Mouse (Mus musculus): ENCODE data around the gene Hk1. TPM values are rescaled to one million over a fixed set of nuclear protein-coding genes. Genes with fewer than 3 reads are reported as not detected.

The Hk1 gene
- polyA plus RNA-seq, 1 experiment from 2014 or later = 62.6 TPM

DNA sequence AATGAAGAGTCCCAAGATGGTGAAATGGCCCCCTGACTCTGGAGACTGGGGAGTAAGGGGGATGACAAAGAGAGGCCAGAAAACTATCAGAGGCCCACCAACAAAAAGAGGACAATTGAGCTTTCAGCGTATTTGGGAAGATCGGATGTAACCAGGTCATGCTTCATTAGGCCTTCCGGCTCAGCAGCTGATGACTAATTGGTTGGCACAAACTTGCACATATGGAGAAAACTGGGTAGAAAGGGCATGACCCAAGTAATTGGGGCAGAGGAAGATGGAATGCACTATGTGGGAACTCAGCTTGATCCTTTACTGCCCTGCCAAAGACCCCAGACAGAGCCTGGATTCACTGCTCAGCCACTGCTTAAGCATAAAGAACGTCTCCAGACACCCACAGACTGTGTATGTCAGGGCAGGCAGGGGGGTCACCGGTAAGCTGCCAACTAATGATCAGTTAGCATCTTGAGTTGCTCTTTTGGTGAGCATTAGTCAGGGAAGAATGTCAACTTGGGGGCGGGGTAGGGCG, 39.2 kb upstream of the Hk1 start:
- Histone ChIP-seq H3K27ac (no peak overlapping the region), H3K27me3 (ENCODE audit: insufficient read depth, low read length) (no peaks in the 10 kb centered on the region), H3K9me3 (replicated peaks; ENCODE audit: low read length) (no peaks in the 10 kb centered on the region), H3K9ac (ENCODE audit: low read depth, low read length) (no peak overlapping the region), H3K4me2 (ENCODE audit: low read length) (no peak overlapping the region), H3K4me1 (replicated peaks; ENCODE audit: insufficient read depth, low read length) (no peaks in the 10 kb centered on the region), H3K4me3 (replicated peaks; ENCODE audit: low read depth, low read length) (no peak overlapping the region), H3K36me3 (ENCODE audit: insufficient read depth, low read length) (no peaks in the 10 kb centered on the region)
- DNase-seq (ENCODE audit: low spot score) (no peak), ATAC-seq (replicated peaks; ENCODE audit: low FRiP score, low read depth) (no peak)
- TF ChIP-seq CTCF (IDR thresholded peaks at IDR 0.05; ENCODE audit: low read depth) = no peak
- 66% methylated on average over 7 of the region's 7 CpGs for WGBS

DNA sequence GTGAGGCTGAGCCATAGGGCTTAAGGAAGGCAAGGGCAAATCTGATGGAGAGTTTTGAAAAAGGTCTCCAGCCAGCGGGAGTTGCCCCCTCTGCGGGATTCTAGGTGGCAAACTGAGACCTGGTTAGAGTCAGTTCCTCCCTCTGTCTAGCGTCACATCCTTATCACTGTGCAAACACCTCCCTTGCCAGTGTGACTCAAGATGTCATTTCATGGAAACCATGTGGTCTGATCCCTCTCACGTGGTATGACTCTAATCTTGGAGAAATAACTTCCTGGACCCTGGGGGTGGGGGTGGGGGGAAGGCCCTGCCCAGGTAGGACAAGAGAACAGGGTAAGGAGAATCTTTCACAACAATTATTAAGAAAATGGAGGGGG, 33.9 kb upstream of the Hk1 start:
- H3K4me3 ChIP-seq (replicated peaks; ENCODE audit: low read depth, low read length) = no peak overlapping the region
- no peaks in the 10 kb centered on the region; the same call in 1 of the 2 replicates for H3K4me1 ChIP-seq (replicated peaks; ENCODE audit: insufficient read depth, low read length)
- DNase-seq (ENCODE audit: low spot score) = no peak
- H3K36me3 ChIP-seq (ENCODE audit: insufficient read depth, low read length) = no peaks in the 10 kb centered on the region
- peak overlapping the region; percentile 60 for H3K27ac ChIP-seq
- H3K9ac ChIP-seq (ENCODE audit: low read depth, low read length) = no peak overlapping the region
- ATAC-seq (replicated peaks; ENCODE audit: low FRiP score, low read depth) = no peak
- H3K4me2 ChIP-seq (ENCODE audit: low read length) = no peak overlapping the region
- no peaks in the 10 kb centered on the region for H3K27me3 ChIP-seq (ENCODE audit: insufficient read depth, low read length)
- no peaks in the 10 kb centered on the region for H3K9me3 ChIP-seq (replicated peaks; ENCODE audit: low read length)
- WGBS = 35% methylated on average over 4 of the region's 4 CpGs
- no peak for TF ChIP-seq CTCF (IDR thresholded peaks at IDR 0.05; ENCODE audit: low read depth)

DNA sequence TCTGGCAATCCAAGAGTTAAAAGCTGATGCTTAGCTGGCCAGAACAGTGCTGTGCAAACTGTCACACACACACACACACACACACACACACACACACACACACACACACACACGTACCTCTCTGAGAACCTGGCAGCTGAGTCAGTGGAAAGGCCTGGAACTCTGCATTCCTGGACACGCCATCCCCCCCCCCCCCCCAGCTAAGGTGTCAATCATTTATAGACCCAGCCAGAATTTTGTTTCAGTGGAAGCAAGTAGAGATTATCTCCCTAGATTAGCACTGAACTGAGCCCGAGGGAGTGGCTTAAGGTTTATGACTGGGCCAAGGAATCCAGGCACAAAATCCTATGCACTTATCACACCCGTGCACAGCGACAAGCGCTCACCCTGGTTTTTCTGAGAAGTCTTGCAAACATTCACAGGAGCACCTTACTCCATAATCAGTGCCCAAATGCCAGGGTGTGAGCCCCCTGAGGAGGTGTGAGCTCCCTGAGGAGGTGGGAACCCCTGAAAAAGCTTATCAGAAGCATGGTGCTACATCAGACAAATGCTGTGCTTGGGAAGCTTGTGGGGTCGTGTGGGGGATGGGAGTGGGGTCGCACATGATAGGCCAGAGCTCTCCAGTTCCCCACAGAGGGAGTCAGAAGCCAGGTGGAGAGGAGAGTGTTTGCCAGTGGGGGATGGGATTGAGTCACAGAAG, 33.3 kb upstream of the Hk1 start:
- DNase-seq (ENCODE audit: low spot score) (peak; percentile 43), ATAC-seq (replicated peaks; ENCODE audit: low FRiP score, low read depth) (peak; percentile 61)
- Histone ChIP-seq H3K36me3 (ENCODE audit: insufficient read depth, low read length) (no peaks in the 10 kb centered on the region), H3K4me3 (replicated peaks; ENCODE audit: low read depth, low read length) (no peak overlapping the region), H3K9ac (ENCODE audit: low read depth, low read length) (0 out of 2 replicates have a peak overlapping the region, but pooled peaks have one; percentile 13), H3K4me1 (replicated peaks; ENCODE audit: insufficient read depth, low read length) (no peaks in the 10 kb centered on the region; the same call in 1 of the 2 replicates), H3K4me2 (ENCODE audit: low read length) (no peak overlapping the region), H3K27ac (peak overlapping the region; percentile 60), H3K27me3 (ENCODE audit: insufficient read depth, low read length) (no peaks in the 10 kb centered on the region), H3K9me3 (replicated peaks; ENCODE audit: low read length) (no peaks in the 10 kb centered on the region)
- WGBS = 9% methylated on average over 8 of the region's 8 CpGs
- no peak for TF ChIP-seq CTCF (IDR thresholded peaks at IDR 0.05; ENCODE audit: low read depth)

DNA sequence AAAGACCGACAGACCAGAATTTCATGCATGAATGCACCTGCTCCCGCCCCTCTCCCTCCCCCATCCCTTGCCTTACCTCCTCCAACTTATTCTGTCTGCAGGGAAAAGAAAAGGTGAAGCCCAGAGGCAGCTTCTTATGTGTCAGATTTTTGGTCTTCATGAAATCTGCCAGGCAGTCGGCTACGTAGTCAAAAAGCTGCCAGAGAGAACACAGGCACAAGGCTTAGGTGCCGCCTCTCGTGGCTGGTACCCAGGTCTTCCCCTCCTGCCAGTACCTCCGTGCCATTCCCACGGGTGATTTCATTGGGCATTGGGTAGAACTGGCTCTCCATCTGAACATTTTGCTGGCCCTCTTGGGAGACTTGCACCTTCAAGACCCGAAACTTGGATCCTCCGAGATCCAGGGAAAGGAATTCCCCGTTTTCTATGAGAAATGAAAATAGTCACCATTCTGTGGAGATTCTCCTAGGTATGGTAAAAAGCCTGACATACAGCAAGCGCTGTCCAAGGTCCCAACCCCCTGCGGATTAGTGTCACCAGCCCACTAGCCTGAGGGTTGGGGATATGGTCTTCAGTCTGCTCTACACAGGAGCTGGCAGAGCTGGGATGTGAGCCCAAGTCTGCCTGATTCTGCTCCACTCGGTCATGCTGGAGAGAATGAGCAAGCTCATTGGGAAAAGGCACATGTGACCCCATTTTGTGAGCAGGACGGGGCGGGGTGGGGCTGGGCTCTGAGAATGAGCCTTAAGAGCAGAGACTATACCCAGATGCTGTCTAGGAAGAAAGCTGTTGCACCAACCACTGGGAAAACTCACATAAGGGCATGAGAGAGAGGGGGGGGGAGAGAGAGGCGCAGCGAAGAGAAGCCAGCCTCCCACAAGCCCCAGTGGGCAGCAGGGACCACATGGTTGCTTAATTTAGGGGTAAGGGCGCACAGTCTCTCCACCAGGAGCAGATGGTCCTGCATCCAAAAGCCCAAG, 32.0 kb upstream of the Hk1 start:
- H3K9ac ChIP-seq (ENCODE audit: low read depth, low read length) = no peak overlapping the region
- DNase-seq (ENCODE audit: low spot score) = no peak
- no peak overlapping the region for H3K4me3 ChIP-seq (replicated peaks; ENCODE audit: low read depth, low read length)
- no peak overlapping the region for H3K27ac ChIP-seq
- WGBS = 69% methylated on average over 19 of the region's 19 CpGs
- no peaks in the 10 kb centered on the region; the same call in 1 of the 2 replicates for H3K4me1 ChIP-seq (replicated peaks; ENCODE audit: insufficient read depth, low read length)
- no peaks in the 10 kb centered on the region for H3K27me3 ChIP-seq (ENCODE audit: insufficient read depth, low read length)
- H3K9me3 ChIP-seq (replicated peaks; ENCODE audit: low read length) = no peaks in the 10 kb centered on the region
- no peak for ATAC-seq (replicated peaks; ENCODE audit: low FRiP score, low read depth)
- no peaks in the 10 kb centered on the region for H3K36me3 ChIP-seq (ENCODE audit: insufficient read depth, low read length)
- TF ChIP-seq CTCF (IDR thresholded peaks at IDR 0.05; ENCODE audit: low read depth) = no peak
- no peak overlapping the region for H3K4me2 ChIP-seq (ENCODE audit: low read length)

DNA sequence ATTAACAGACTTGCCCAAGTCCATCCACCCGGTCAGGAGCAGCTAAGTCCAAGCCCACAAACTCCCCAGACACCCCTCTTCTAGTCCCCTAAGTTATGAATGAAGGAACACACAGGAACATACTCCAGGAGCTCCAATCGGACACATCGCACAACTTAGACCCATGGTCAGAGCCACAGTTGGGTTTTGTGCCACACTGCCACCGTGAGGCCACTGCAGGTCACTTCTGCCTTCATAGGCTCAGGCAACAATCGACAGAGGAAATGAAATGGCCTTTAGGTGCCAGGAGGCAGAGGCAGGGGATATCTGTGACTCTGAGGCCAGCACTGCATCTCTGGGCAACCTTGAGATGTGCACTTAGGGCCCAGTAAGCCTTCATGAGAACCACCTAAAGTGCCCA, 31.2 kb upstream of the Hk1 start:
- peak; percentile 92 for TF ChIP-seq CTCF (IDR thresholded peaks at IDR 0.05; ENCODE audit: low read depth)
- 0 out of 2 replicates have a peak, but pooled peaks have one; percentile 30 for ATAC-seq (replicated peaks; ENCODE audit: low FRiP score, low read depth)
- H3K9ac ChIP-seq (ENCODE audit: low read depth, low read length) = no peak overlapping the region
- no peak overlapping the region for H3K27ac ChIP-seq
- no peak overlapping the region for H3K4me3 ChIP-seq (replicated peaks; ENCODE audit: low read depth, low read length)
- no peaks in the 10 kb centered on the region; the same call in 1 of the 2 replicates for H3K4me1 ChIP-seq (replicated peaks; ENCODE audit: insufficient read depth, low read length)
- DNase-seq (ENCODE audit: low spot score) = peak; percentile 78
- H3K9me3 ChIP-seq (replicated peaks; ENCODE audit: low read length) = no peaks in the 10 kb centered on the region
- no peak overlapping the region for H3K4me2 ChIP-seq (ENCODE audit: low read length)
- no peaks in the 10 kb centered on the region for H3K36me3 ChIP-seq (ENCODE audit: insufficient read depth, low read length)
- no peaks in the 10 kb centered on the region for H3K27me3 ChIP-seq (ENCODE audit: insufficient read depth, low read length)
- 6% methylated on average over 5 of the region's 5 CpGs for WGBS

DNA sequence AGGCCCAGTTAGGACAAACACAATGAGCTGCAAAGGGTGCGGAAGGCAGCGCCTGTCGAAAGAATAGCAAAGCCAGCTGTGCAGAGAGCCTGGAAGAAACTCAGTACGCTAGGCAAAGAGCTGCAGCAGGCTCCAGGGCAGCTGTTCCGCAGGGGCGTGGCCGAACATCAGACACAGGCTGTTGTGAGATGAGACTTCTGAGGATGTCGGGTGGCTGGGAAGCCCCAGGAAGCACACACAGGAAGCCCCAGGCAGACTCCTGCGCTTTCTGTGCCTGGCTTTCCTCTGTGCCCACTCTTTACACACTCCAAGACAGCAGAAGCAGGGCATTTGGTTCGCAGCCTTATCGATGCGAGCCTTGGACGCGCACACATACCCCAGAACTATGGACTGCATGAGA, 25.2 kb upstream of the Hk1 start:
- H3K4me3 ChIP-seq (replicated peaks; ENCODE audit: low read depth, low read length) = no peak overlapping the region
- DNase-seq (ENCODE audit: low spot score) (peak; percentile 76), ATAC-seq (replicated peaks; ENCODE audit: low FRiP score, low read depth) (no peak)
- H3K4me1 ChIP-seq (replicated peaks; ENCODE audit: insufficient read depth, low read length) = no peaks in the 10 kb centered on the region
- H3K9me3 ChIP-seq (replicated peaks; ENCODE audit: low read length) = no peaks in the 10 kb centered on the region
- no peak overlapping the region for H3K27ac ChIP-seq
- H3K36me3 ChIP-seq (ENCODE audit: insufficient read depth, low read length) = no peaks in the 10 kb centered on the region
- no peaks in the 10 kb centered on the region for H3K27me3 ChIP-seq (ENCODE audit: insufficient read depth, low read length)
- 32% methylated on average over 14 of the region's 14 CpGs for WGBS
- H3K9ac ChIP-seq (ENCODE audit: low read depth, low read length) = no peak overlapping the region
- no peak for TF ChIP-seq CTCF (IDR thresholded peaks at IDR 0.05; ENCODE audit: low read depth)
- H3K4me2 ChIP-seq (ENCODE audit: low read length) = peak overlapping the region; percentile 28; the same call in 1 of the 2 replicates
